Mouse (Mus musculus): ENCODE data around the gene Arfip1. TPM values are rescaled to one million over a fixed set of nuclear protein-coding genes. Genes with fewer than 3 reads are reported as not detected.

Arfip1 gene
- total and polyA plus RNA-seq, 2 experiments from 2014 or later = 10.9 to 42.1 TPM

DNA sequence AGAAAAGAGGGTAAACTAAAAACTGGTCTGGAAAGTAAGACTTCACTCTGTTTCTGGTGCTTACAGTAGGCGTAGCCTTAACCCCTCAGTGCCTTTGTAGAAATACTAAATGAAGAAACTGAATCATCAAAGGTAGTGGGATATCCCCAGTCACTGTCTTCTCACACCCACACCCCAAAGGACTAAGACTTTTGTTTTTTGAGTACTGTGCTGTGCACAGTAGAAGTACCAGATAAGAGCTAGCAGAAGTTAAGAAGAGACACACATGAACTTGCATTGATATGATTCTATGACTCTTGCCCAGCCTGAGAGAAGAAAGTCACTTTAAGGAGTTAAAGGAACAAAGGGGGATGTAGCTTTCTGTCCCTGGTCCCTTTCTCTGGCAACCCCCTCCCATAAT is 104.9 kb downstream of the Arfip1 start:
- Histone ChIP-seq H3K4me3 (ENCODE audit: low read depth, low read length) (no peak overlapping the region), H3K9ac (replicated peaks; ENCODE audit: low read depth, low read length) (no peak overlapping the region), H3K27ac (ENCODE audit: low read depth) (no peak overlapping the region), H3K27me3 (ENCODE audit: control insufficient read depth, insufficient read depth, low read length) (peaks cover 35% of the 10 kb centered on the region), H3K4me1 (ENCODE audit: control insufficient read depth, insufficient read depth) (0 out of 2 replicates have a peak, but pooled peaks cover 7% of the 10 kb centered on the region), H3K36me3 (replicated peaks; ENCODE audit: control insufficient read depth, insufficient read depth, low read length) (no peaks in the 10 kb centered on the region), H3K9me3 (replicated peaks; ENCODE audit: control insufficient read depth, low read length) (no peaks in the 10 kb centered on the region), H3K4me2 (ENCODE audit: low read depth, low read length) (no peak overlapping the region)
- DNase-seq (ENCODE audit: low spot score) = no peak
- TF ChIP-seq CTCF (IDR thresholded peaks at IDR 0.05; ENCODE audit: low read depth) (no peak), EP300 (IDR thresholded peaks at IDR 0.05; ENCODE audit: low read depth) (no peak)
- 94% methylated on average over 1 of the region's 1 CpGs for WGBS
- no peak for ATAC-seq (ENCODE audit: insufficient read depth, low read depth)

- Histone ChIP-seq H3K4me2 (ENCODE audit: low read depth, low read length) (no peak overlapping the region), H3K36me3 (replicated peaks; ENCODE audit: control insufficient read depth, insufficient read depth, low read length) (no peaks in the 10 kb centered on the region), H3K27ac (ENCODE audit: low read depth) (no peak overlapping the region), H3K4me3 (ENCODE audit: low read depth, low read length) (no peak overlapping the region), H3K9ac (replicated peaks; ENCODE audit: low read depth, low read length) (no peak overlapping the region), H3K27me3 (ENCODE audit: control insufficient read depth, insufficient read depth, low read length) (peaks cover 35% of the 10 kb centered on the region), H3K4me1 (ENCODE audit: control insufficient read depth, insufficient read depth) (peaks cover 15% of the 10 kb centered on the region; the same call in 1 of the 2 replicates), H3K9me3 (replicated peaks; ENCODE audit: control insufficient read depth, low read length) (no peaks in the 10 kb centered on the region)
- WGBS = 86% methylated on average over 12 of the region's 12 CpGs
- ATAC-seq (ENCODE audit: insufficient read depth, low read depth) (no peak), DNase-seq (ENCODE audit: low spot score) (no peak)
- TF ChIP-seq EP300 (IDR thresholded peaks at IDR 0.05; ENCODE audit: low read depth) (no peak), CTCF (IDR thresholded peaks at IDR 0.05; ENCODE audit: low read depth) (no peak)
Observed at GRCm38 (mm10) chr3:84474981-84475775, 107.2 kb downstream of the Arfip1 start.

DNA sequence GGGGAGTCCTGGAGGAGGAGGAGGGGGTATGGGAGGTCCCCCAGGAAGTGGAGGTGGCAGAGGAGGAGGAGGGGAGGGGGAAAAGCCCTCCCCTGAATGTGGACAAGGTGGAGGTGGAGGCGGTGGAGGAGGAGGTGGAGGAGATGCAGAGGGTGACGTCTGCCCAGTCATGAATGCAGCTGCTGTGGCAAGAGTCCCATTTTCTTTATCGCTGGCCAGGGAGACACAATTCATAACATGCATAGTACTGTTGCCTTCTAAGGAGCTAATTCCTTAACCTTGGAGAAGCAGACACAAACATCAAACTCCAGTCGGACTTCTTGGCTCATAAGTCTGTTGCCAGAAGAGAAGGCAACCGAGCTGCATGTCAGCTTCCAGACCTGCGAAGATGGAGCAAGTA is 108.0 kb downstream of the Arfip1 start:
- ATAC-seq (ENCODE audit: insufficient read depth, low read depth) = no peak
- no peak overlapping the region for H3K9ac ChIP-seq (replicated peaks; ENCODE audit: low read depth, low read length)
- no peak overlapping the region for H3K4me3 ChIP-seq (ENCODE audit: low read depth, low read length)
- no peak overlapping the region for H3K27ac ChIP-seq (ENCODE audit: low read depth)
- peaks cover 15% of the 10 kb centered on the region; the same call in 1 of the 2 replicates for H3K4me1 ChIP-seq (ENCODE audit: control insufficient read depth, insufficient read depth)
- H3K36me3 ChIP-seq (replicated peaks; ENCODE audit: control insufficient read depth, insufficient read depth, low read length) = no peaks in the 10 kb centered on the region
- H3K27me3 ChIP-seq (ENCODE audit: control insufficient read depth, insufficient read depth, low read length) = peaks cover 35% of the 10 kb centered on the region
- H3K9me3 ChIP-seq (replicated peaks; ENCODE audit: control insufficient read depth, low read length) = no peaks in the 10 kb centered on the region
- WGBS = 70% methylated on average over 6 of the region's 6 CpGs
- H3K4me2 ChIP-seq (ENCODE audit: low read depth, low read length) = no peak overlapping the region
- TF ChIP-seq CTCF (IDR thresholded peaks at IDR 0.05; ENCODE audit: low read depth) = no peak
- no peak for TF ChIP-seq EP300 (IDR thresholded peaks at IDR 0.05; ENCODE audit: low read depth)
- no peak for DNase-seq (ENCODE audit: low spot score)

DNA sequence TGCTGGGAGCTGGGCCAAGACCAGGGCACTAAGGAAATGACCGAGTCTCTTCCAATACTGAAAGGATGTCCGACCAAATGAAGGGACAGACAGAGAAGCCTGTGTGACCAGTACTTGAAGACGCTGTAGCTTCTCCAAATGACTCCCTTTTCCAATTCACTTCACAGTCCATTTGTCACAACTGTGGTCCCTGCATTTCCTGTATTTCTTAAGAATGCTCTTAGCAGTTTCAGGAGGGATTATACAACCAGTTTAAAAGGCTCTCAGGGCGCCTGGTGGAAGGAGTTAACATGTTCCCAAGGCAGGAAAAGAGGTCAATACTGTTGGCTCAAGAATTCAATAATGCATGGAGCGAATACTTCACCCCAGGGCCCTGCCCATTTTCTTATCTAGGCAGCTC is 109.5 kb downstream of the Arfip1 start:
- ATAC-seq (ENCODE audit: insufficient read depth, low read depth) (no peak), DNase-seq (ENCODE audit: low spot score) (no peak)
- no peak overlapping the region for H3K27ac ChIP-seq (ENCODE audit: low read depth)
- peaks cover 21% of the 10 kb centered on the region for H3K27me3 ChIP-seq (ENCODE audit: control insufficient read depth, insufficient read depth, low read length)
- H3K9me3 ChIP-seq (replicated peaks; ENCODE audit: control insufficient read depth, low read length) = no peaks in the 10 kb centered on the region
- H3K9ac ChIP-seq (replicated peaks; ENCODE audit: low read depth, low read length) = no peak overlapping the region
- 52% methylated on average over 5 of the region's 5 CpGs for WGBS
- H3K4me2 ChIP-seq (ENCODE audit: low read depth, low read length) = no peak overlapping the region
- H3K4me1 ChIP-seq (ENCODE audit: control insufficient read depth, insufficient read depth) = peaks cover 20% of the 10 kb centered on the region; the same call in 1 of the 2 replicates
- no peak overlapping the region for H3K4me3 ChIP-seq (ENCODE audit: low read depth, low read length)
- no peaks in the 10 kb centered on the region for H3K36me3 ChIP-seq (replicated peaks; ENCODE audit: control insufficient read depth, insufficient read depth, low read length)
- no peak for TF ChIP-seq CTCF (IDR thresholded peaks at IDR 0.05; ENCODE audit: low read depth)
- no peak for TF ChIP-seq EP300 (IDR thresholded peaks at IDR 0.05; ENCODE audit: low read depth)

DNA sequence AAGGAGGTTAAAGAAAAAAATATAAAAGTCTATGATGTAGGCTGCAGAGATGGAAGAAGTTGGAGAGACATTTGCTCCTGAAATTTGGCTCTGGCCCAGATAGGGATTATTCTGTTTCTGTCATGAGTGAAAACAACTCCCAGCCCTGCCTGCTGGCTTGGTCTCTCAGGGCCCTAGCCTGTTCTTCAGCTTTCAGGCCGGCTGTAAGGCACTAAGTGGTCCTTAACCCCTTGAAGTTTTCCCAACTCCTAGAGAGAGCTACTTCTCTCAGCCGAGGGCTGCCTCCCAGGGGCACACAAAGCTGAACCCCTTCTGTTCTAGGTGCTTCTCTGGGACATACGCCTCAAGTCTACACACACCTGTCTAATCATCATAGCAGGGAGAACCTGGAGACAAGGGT is 109.9 kb downstream of the Arfip1 start:
- no peak for DNase-seq (ENCODE audit: low spot score)
- H3K9me3 ChIP-seq (replicated peaks; ENCODE audit: control insufficient read depth, low read length) = no peaks in the 10 kb centered on the region
- H3K27ac ChIP-seq (ENCODE audit: low read depth) = no peak overlapping the region
- WGBS = 39% methylated on average over 3 of the region's 3 CpGs
- ATAC-seq (ENCODE audit: insufficient read depth, low read depth) = no peak
- no peak overlapping the region for H3K4me3 ChIP-seq (ENCODE audit: low read depth, low read length)
- TF ChIP-seq CTCF (IDR thresholded peaks at IDR 0.05; ENCODE audit: low read depth) (no peak), EP300 (IDR thresholded peaks at IDR 0.05; ENCODE audit: low read depth) (no peak)
- no peak overlapping the region for H3K4me2 ChIP-seq (ENCODE audit: low read depth, low read length)
- H3K27me3 ChIP-seq (ENCODE audit: control insufficient read depth, insufficient read depth, low read length) = peaks cover 16% of the 10 kb centered on the region
- no peak overlapping the region for H3K9ac ChIP-seq (replicated peaks; ENCODE audit: low read depth, low read length)
- no peaks in the 10 kb centered on the region for H3K36me3 ChIP-seq (replicated peaks; ENCODE audit: control insufficient read depth, insufficient read depth, low read length)
- H3K4me1 ChIP-seq (ENCODE audit: control insufficient read depth, insufficient read depth) = peaks cover 25% of the 10 kb centered on the region; the same call in 1 of the 2 replicates
